Mouse (Mus musculus): ENCODE data around the gene Ubxn2a. TPM values are rescaled to one million over a fixed set of nuclear protein-coding genes. Genes with fewer than 3 reads are reported as not detected.

Gene Ubxn2a
- total RNA-seq, 1 experiment from 2014 or later, result 78.5 TPM

- no peak for ATAC-seq (replicated peaks; ENCODE audit: low read depth, poor library complexity, severe bottlenecking)
Observed at GRCm38 (mm10) chr12:4882086-4882485, 25.4 kb downstream of the Ubxn2a start.

- ATAC-seq (replicated peaks; ENCODE audit: low read depth, poor library complexity, severe bottlenecking), result no peak
Observed at GRCm38 (mm10) chr12:4879048-4879447, 28.5 kb downstream of the Ubxn2a start.

GRCm38 (mm10) chr12:4878296-4878783, 29.2 kb downstream of the Ubxn2a start:
- ATAC-seq (replicated peaks; ENCODE audit: low read depth, poor library complexity, severe bottlenecking), result peak; percentile 34

- ATAC-seq (replicated peaks; ENCODE audit: low read depth, poor library complexity, severe bottlenecking), result no peak
Observed at GRCm38 (mm10) chr12:4875623-4876022, 31.9 kb downstream of the Ubxn2a start.

- peak; percentile 73 for ATAC-seq (replicated peaks; ENCODE audit: low read depth, poor library complexity, severe bottlenecking)
Observed at GRCm38 (mm10) chr12:4874161-4874927, 33.2 kb downstream of the Ubxn2a start, which contains the start of gene Mfsd2b. Mfsd2b (minus strand) TSS chr12:4874359.

GRCm38 (mm10) chr12:4873531-4873930, 34.0 kb downstream of the Ubxn2a start:
- no peak for ATAC-seq (replicated peaks; ENCODE audit: low read depth, poor library complexity, severe bottlenecking)

GRCm38 (mm10) chr12:4872983-4873477, 34.5 kb downstream of the Ubxn2a start:
- ATAC-seq (replicated peaks; ENCODE audit: low read depth, poor library complexity, severe bottlenecking), result peak; percentile 64

GRCm38 (mm10) chr12:4872273-4872672, 35.2 kb downstream of the Ubxn2a start:
- ATAC-seq (replicated peaks; ENCODE audit: low read depth, poor library complexity, severe bottlenecking), result no peak

- no peak for ATAC-seq (replicated peaks; ENCODE audit: low read depth, poor library complexity, severe bottlenecking)
Observed at GRCm38 (mm10) chr12:4871260-4871659, 36.2 kb downstream of the Ubxn2a start.

- no peak for ATAC-seq (replicated peaks; ENCODE audit: low read depth, poor library complexity, severe bottlenecking)
Observed at GRCm38 (mm10) chr12:4868924-4869323, 38.6 kb downstream of the Ubxn2a start.

- ATAC-seq (replicated peaks; ENCODE audit: low read depth, poor library complexity, severe bottlenecking), result no peak
Observed at GRCm38 (mm10) chr12:4864338-4864690, 43.2 kb downstream of the Ubxn2a start.

- no peak for ATAC-seq (replicated peaks; ENCODE audit: low read depth, poor library complexity, severe bottlenecking)
Observed at GRCm38 (mm10) chr12:4863654-4864337, 43.7 kb downstream of the Ubxn2a start.

GRCm38 (mm10) chr12:4862672-4863071, 44.8 kb downstream of the Ubxn2a start:
- peak; percentile 59 for ATAC-seq (replicated peaks; ENCODE audit: low read depth, poor library complexity, severe bottlenecking)

GRCm38 (mm10) chr12:4859241-4859914, 48.1 kb downstream of the Ubxn2a start:
- peak; percentile 48 for ATAC-seq (replicated peaks; ENCODE audit: low read depth, poor library complexity, severe bottlenecking)

GRCm38 (mm10) chr12:4856834-4857233, 50.7 kb downstream of the Ubxn2a start:
- ATAC-seq (replicated peaks; ENCODE audit: low read depth, poor library complexity, severe bottlenecking), result no peak

- no peak for ATAC-seq (replicated peaks; ENCODE audit: low read depth, poor library complexity, severe bottlenecking)
Observed at GRCm38 (mm10) chr12:4856160-4856559, 51.3 kb downstream of the Ubxn2a start.

- peak; percentile 34 for ATAC-seq (replicated peaks; ENCODE audit: low read depth, poor library complexity, severe bottlenecking)
Observed at GRCm38 (mm10) chr12:4843741-4844140, 63.8 kb downstream of the Ubxn2a start.

- peak; percentile 84 for ATAC-seq (replicated peaks; ENCODE audit: low read depth, poor library complexity, severe bottlenecking)
Observed at GRCm38 (mm10) chr12:4842890-4843597, 64.5 kb downstream of the Ubxn2a start, which contains the start of gene Wdcp. Wdcp (plus strand) TSS chr12:4843303.

GRCm38 (mm10) chr12:4842456-4842855, 65.0 kb downstream of the Ubxn2a start:
- no peak for ATAC-seq (replicated peaks; ENCODE audit: low read depth, poor library complexity, severe bottlenecking)

GRCm38 (mm10) chr12:4841392-4841887, 66.1 kb downstream of the Ubxn2a start, which contains the start of gene Fkbp1b:
Fkbp1b (minus strand) TSS chr12:4841591.
- ATAC-seq (replicated peaks; ENCODE audit: low read depth, poor library complexity, severe bottlenecking), result peak; percentile 48
